Mouse (Mus musculus): ENCODE measurements at regions not wholly inside any gene's neighbourhood (a gene's known extent, or its start where the extent isn't known, plus 50 kb on each side); places are given as distances from the start of the nearest gene placed in this dataset.

DNA sequence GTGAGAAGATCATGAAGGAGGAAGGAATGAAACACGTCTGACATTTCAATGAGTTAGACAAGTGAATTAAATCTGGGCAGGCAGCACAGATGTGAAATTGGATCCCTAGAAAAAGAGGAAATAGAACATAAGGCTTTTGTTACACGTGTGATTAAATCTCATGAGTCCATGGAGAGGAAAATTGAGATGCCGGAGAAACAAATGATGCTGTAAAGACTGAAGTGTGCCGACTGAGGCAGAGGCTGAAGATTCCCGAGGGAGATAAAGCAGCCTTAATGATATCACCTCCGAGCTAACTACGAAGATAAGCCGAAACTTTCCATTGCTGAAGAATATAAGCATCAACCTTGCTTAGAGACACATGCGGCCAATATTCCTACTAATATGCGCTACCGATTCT is 390.0 kb downstream of the Nup35 start:
- no peaks in the 10 kb centered on the region for H3K27me3 ChIP-seq
- ATAC-seq (ENCODE audit: low FRiP score, low read depth), result peak; percentile 54; the same call in 1 of the 2 replicates
- H3K36me3 ChIP-seq, result no peaks in the 10 kb centered on the region
- H3K4me2 ChIP-seq (replicated peaks), result no peak overlapping the region
- 59% methylated on average over 11 of the region's 11 CpGs for WGBS
- H3K4me3 ChIP-seq, result no peak overlapping the region
- H3K4me1 ChIP-seq, result no peaks in the 10 kb centered on the region
- H3K27ac ChIP-seq, result no peak overlapping the region
- no peak overlapping the region for H3K9ac ChIP-seq
- H3K9me3 ChIP-seq, result no peaks in the 10 kb centered on the region

- Histone ChIP-seq H3K9ac (no peak overlapping the region), H3K36me3 (no peaks in the 10 kb centered on the region), H3K27me3 (no peaks in the 10 kb centered on the region), H3K4me2 (replicated peaks) (no peak overlapping the region), H3K27ac (no peak overlapping the region), H3K9me3 (peaks cover 4% of the 10 kb centered on the region; the same call in 1 of the 2 replicates), H3K4me3 (no peak overlapping the region), H3K4me1 (no peaks in the 10 kb centered on the region)
- ATAC-seq (ENCODE audit: low FRiP score, low read depth), result no peak
- 87% methylated on average over 3 of the region's 3 CpGs for WGBS
Observed at GRCm38 (mm10) chr2:81023620-81024019, 406.6 kb downstream of the Nup35 start.
